Mouse (Mus musculus) midbrain, embryonic 14.5 days (tissue): ENCODE measurements around the gene Mfn1. TPM values are rescaled to one million over a fixed set of nuclear protein-coding genes. Genes with fewer than 3 reads are reported as not detected.
A peak's percentile ranks its signal among the peaks of the same experiment; 100 is the strongest.

Source experiments
- ATAC-seq: fragments of 200-750 bp; cut with Nextera tagmentation; 2 replicates; pipeline ENCODE4 v1.8.0; 2017; ENCODE audit warnings: moderate number of reproducible peaks, moderate library complexity; ENCODE audit not compliant: low FRiP score, low TSS enrichment
- DNase-seq: peaks from one replicate; pipeline ENCODE4 v3.0.0-alpha.2; 2015
- H3K27ac ChIP-seq: fragments of 300-500 bp; sonication (generic); replicated peaks from 2 replicates; pipeline ENCODE4 v1.5.1; 2014; ENCODE audit warnings: mild to moderate bottlenecking, low read depth, low read length, moderate library complexity
- H3K27me3 ChIP-seq: fragments of 300-500 bp; sonication (generic); 2 replicates; pipeline ENCODE4 v1.6.1; 2014; ENCODE audit warnings: low read length, control low read depth, mixed read lengths; ENCODE audit not compliant: control insufficient read depth, insufficient read depth
- H3K36me3 ChIP-seq: fragments of 300-500 bp; sonication (generic); 2 replicates; pipeline ENCODE4 v1.6.1; 2014; ENCODE audit warnings: low read length, control low read depth; ENCODE audit not compliant: control insufficient read depth, insufficient read depth
- H3K4me1 ChIP-seq: fragments of 300-500 bp; sonication (generic); 2 replicates; pipeline ENCODE4 v1.6.1; 2014; ENCODE audit warnings: mild to moderate bottlenecking, antibody characterized with exemption, low read length, control low read depth; ENCODE audit not compliant: control insufficient read depth, insufficient read depth
- H3K4me2 ChIP-seq: fragments of 300-500 bp; sonication (generic); 2 replicates; pipeline ENCODE4 v1.6.1; 2014; ENCODE audit warnings: mild to moderate bottlenecking, low read length, moderate library complexity
- H3K4me3 ChIP-seq: fragments of 300-500 bp; sonication (generic); replicated peaks from 2 replicates; pipeline ENCODE4 v1.5.1; 2014; ENCODE audit warnings: low read depth, low read length
- H3K9ac ChIP-seq: fragments of 300-500 bp; sonication (generic); replicated peaks from 2 replicates; pipeline ENCODE4 v1.6.1; 2014; ENCODE audit warnings: mild to moderate bottlenecking, low read length, moderate library complexity
- H3K9me3 ChIP-seq: fragments of 300-500 bp; sonication (generic); 2 replicates; pipeline ENCODE4 v1.6.1; 2016; ENCODE audit warnings: low read length, control low read depth, mixed read lengths; ENCODE audit not compliant: control insufficient read depth
- WGBS: fragments of 180-500 bp; shearing (Covaris S2); extraction: QIAGEN DNeasy Blood & Tissue Kit; methylation state at CpG from one replicate; pipeline ENCODE4 v1.1.7; 2014; 5-methylcytosine and 5-hydroxymethylcytosine counted together
- polyA plus RNA-seq: library from polyadenylated mRNA; unstranded; fragments of >200 nt; fragmentation: Nextera tagmentation; extraction: Ambion mirVana; gene quantifications from 2 replicates; pipeline ENCODE4 v1.2.1, GENCODE M21; 2014

Mfn1 gene
- polyA plus RNA-seq, 1 experiment from 2014 or later, result 42.6 TPM

DNA sequence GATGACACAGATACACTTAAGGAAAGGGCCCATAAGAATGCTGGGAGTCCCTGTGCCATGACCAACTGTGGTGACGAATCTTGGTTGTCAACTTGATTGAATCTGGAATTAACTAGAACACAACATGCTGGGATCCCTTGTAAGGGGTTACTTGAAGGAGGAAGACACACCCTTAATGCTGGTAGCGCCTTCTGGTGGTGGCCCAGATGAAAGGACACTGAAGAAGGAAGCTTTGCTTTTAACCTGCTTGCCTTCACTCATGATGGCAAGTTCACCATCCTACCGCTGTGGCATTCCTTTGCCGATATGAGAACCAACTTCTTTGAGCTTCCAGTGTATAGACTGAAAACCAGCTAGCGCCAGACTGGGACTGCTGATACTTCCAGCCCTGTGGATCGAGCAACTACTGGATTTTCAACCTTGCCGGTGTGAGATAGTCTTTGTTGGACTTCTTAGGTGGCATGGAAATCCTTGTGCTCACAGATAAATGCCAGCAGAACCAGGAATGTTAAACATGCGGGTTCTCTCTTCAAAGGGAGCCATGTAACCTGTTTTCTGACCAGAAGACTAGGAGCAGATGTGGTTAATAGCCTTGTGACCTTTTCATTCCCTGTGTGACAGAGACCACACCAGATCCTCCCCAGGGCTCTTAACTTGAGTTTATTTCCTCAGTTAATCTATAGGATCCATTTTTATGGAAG, 34.7 kb upstream of the Mfn1 start:
- Histone ChIP-seq H3K9ac (no peak overlapping the region), H3K4me1 (no peaks in the 10 kb centered on the region), H3K27ac (no peak overlapping the region), H3K36me3 (no peaks in the 10 kb centered on the region), H3K27me3 (no peaks in the 10 kb centered on the region), H3K4me3 (no peak overlapping the region), H3K4me2 (no peak overlapping the region), H3K9me3 (no peaks in the 10 kb centered on the region)
- ATAC-seq (no peak), DNase-seq (no peak)
- 85% methylated on average over 8 of the region's 8 CpGs for WGBS

DNA sequence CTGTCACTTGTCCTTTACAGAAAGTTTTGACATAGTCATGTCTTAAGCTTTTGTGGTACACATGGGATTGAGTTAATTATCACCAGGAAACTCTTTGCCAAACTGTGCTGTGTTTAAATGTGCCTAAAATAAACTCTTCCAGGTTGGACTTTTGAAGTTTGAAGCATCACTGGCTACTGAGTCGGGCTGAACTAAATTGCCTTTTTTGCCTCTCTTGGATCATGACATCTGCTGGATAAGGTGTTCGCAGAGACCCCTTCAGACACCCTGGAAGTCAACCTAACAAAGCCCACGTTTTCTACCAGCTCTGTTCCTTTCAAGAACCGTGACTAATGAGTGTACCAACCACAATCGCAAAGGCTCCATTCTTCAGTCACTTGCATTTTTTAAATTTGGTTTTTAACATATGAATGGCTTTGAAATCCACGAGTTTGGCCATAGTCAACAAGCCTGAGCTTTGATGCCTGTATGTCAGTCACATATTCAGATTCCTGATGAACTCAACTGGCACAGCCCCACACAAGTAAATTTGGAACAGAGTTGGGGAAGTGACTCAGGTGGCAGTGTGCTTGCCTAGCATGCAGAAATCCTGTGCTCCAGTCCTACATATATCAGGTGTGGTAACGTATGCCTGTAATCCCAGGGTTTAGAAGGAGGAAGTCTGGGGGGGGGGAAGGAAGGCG, 34.0 kb upstream of the Mfn1 start:
- Histone ChIP-seq H3K4me2 (no peak overlapping the region), H3K9me3 (no peaks in the 10 kb centered on the region)

DNA sequence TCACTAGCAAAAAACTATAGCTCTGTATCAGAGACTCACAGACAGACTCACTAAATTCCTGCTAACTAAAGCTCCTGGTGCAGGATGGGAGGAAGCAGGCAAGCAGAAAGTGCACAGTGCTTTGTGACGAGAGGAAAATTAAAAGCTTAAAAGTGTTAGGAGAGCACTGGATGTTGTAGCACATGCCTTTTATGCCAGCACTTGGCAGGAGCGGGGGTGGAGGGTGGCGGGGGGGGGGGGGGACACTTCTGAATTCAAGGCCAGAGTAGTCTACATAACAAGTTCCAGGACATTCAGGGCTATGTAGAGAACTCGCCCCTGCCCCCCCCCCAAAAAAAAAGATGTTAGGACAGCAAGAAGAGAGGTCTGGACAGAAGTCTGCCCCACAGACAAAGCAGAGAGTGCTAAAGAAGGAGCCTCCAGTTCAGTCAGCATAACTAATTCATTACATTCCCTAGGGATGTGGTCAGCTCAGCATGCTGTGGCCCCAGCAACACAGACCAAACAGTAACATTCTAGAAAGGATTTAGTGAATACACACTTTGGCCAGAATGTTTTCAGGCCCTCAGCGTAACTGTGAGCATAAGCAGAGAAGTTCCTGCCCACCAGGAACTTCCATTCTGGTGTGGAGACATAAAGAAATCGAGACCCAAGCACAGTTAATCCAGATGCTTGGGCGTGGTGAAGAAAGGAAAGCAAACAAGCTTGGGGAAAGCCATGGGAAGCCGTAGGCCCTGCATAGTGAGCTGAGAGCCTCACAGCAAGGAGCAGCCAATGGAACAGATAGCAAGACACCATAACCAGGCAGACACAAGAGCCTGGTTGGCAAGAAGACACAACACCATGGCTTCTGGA, 33.2 kb upstream of the Mfn1 start:
- WGBS, result 23% methylated on average over 8 of the region's 8 CpGs
- Histone ChIP-seq H3K27ac (no peak overlapping the region), H3K9me3 (no peaks in the 10 kb centered on the region), H3K4me2 (no peak overlapping the region), H3K36me3 (no peaks in the 10 kb centered on the region), H3K4me3 (no peak overlapping the region), H3K27me3 (no peaks in the 10 kb centered on the region), H3K9ac (no peak overlapping the region), H3K4me1 (no peaks in the 10 kb centered on the region)
- ATAC-seq (no peak), DNase-seq (peak; percentile 19)

More for the DNA sequence above, 34.0 kb upstream of the Mfn1 start:
- WGBS, result 23% methylated on average over 8 of the region's 8 CpGs
- Histone ChIP-seq H3K4me3 (no peak overlapping the region), H3K9ac (no peak overlapping the region), H3K27ac (no peak overlapping the region), H3K4me1 (no peaks in the 10 kb centered on the region), H3K36me3 (no peaks in the 10 kb centered on the region), H3K27me3 (no peaks in the 10 kb centered on the region)
- ATAC-seq (no peak; the same call in 1 of the 2 replicates), DNase-seq (peak; percentile 17)

DNA sequence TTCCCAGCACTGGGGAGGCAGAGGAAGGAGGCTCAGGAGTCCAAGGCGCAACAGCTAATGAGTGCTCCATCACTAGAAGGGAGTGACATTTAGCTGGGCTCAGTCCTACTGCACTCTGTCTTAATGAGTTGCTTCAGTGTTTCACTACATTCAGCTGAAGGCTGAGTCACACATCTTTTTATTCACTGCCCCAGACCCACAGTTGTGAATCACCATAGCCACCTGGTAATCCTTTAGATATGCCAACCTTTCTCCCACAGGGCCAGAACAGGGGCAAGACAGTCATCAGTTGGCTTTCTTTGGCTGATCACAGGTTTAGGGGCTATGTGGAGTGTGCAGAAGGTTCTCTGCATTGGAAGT, 32.6 kb upstream of the Mfn1 start:
- Histone ChIP-seq H3K9me3 (no peaks in the 10 kb centered on the region), H3K27me3 (no peaks in the 10 kb centered on the region), H3K27ac (no peak overlapping the region), H3K9ac (no peak overlapping the region), H3K36me3 (no peaks in the 10 kb centered on the region), H3K4me3 (no peak overlapping the region), H3K4me2 (no peak overlapping the region), H3K4me1 (no peaks in the 10 kb centered on the region)
- 94% methylated on average over 1 of the region's 1 CpGs for WGBS
- no peak for ATAC-seq
- no peak for DNase-seq

DNA sequence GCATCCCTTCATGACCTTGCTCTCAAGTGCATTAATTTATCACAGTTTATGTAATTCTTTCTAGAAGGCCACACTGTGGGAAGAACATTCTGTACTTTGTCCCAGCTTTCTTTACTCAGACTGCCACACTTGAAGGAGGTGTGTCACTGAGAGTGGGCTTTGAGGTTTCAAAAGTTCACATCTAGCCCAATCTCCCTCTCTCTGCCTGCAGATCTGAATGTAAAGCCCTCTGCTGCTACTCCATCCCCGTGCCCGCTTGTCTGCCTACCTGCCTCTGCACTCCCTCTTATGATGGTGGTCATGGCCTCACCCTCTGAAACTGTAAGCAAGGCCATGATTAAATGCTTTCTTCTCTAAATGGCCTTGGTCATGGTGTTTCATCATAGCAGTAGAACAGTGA, 28.9 kb upstream of the Mfn1 start:
- Histone ChIP-seq H3K4me2 (no peak overlapping the region), H3K36me3 (no peaks in the 10 kb centered on the region), H3K4me3 (no peak overlapping the region), H3K27me3 (no peaks in the 10 kb centered on the region), H3K4me1 (no peaks in the 10 kb centered on the region), H3K9me3 (no peaks in the 10 kb centered on the region), H3K9ac (no peak overlapping the region), H3K27ac (no peak overlapping the region)
- ATAC-seq (no peak), DNase-seq (no peak)
- WGBS, result 92% methylated on average over 2 of the region's 2 CpGs

DNA sequence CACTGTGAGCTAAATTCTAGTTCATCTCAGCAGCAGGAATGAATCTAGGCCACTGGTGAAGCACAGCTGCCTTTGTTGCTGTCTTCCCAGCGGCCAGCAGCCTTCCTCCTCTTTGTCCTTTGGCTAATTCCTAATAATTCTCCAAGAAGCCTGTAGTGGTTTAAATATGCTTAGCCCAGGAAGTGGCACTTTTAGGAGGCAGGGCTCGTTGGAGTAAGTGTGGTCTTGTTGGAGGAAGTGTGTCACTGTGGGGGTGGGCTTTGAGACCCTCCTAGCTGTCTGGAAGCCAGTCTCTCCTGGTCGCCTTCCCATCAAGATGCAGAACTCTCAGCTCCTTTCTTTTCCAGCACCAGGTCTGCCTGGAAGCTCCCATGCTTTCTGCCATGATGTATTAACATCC, 23.4 kb upstream of the Mfn1 start:
- Histone ChIP-seq H3K4me2 (no peak overlapping the region), H3K9ac (no peak overlapping the region), H3K4me1 (no peaks in the 10 kb centered on the region), H3K27ac (no peak overlapping the region), H3K9me3 (no peaks in the 10 kb centered on the region), H3K36me3 (no peaks in the 10 kb centered on the region), H3K27me3 (no peaks in the 10 kb centered on the region), H3K4me3 (no peak overlapping the region)
- no peak for ATAC-seq
- DNase-seq, result no peak
- 67% methylated on average over 3 of the region's 3 CpGs for WGBS

DNA sequence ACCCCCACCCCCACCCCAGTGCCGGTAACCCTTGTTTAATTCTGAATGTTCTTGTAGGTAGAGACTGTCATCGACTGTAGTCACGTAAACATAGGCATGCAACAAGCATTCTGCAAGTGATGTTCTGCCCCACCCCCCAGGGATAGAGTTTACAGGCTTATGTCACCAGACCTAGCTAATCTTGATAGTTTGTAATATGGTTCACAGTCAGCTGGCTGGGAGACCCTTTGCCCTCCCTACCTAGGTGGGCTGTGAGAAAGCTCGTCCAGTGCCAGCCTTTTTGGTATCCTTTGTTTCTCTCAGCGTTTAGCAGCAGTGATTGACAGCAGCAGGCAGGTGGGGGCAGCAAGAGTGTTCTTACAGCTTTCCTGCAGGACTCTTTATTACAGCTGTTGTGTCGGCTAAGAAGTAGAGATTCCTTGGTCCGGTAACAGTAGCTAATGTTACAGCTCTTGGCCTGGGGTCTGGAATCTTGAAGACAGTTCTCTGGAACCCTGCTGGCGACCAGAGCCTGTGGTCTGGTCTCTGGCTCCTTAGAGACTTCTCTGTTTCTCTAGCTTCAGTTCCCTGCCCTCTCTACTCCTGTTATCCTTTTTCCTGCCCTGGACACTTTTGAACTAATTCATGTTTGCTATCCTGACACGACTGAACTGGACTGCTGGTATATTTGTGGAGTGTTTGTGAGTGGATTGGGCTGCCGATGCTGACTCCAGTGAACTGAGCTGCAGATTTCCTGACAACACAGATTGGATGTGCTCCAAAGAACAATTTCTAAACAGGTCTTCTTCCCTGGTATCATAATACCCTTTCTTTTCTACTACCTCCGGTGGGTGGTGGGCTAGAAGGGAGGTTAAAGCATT, 22.7 kb upstream of the Mfn1 start:
- no peak overlapping the region for H3K9ac ChIP-seq
- WGBS, result 60% methylated on average over 11 of the region's 11 CpGs
- H3K9me3 ChIP-seq, result no peaks in the 10 kb centered on the region
- ATAC-seq (no peak), DNase-seq (no peak)
- H3K27ac ChIP-seq, result no peak overlapping the region
- no peak overlapping the region for H3K4me2 ChIP-seq
- no peak overlapping the region for H3K4me3 ChIP-seq
- H3K36me3 ChIP-seq, result no peaks in the 10 kb centered on the region
- no peaks in the 10 kb centered on the region for H3K27me3 ChIP-seq
- H3K4me1 ChIP-seq, result peaks cover 3% of the 10 kb centered on the region; the same call in 1 of the 2 replicates

DNA sequence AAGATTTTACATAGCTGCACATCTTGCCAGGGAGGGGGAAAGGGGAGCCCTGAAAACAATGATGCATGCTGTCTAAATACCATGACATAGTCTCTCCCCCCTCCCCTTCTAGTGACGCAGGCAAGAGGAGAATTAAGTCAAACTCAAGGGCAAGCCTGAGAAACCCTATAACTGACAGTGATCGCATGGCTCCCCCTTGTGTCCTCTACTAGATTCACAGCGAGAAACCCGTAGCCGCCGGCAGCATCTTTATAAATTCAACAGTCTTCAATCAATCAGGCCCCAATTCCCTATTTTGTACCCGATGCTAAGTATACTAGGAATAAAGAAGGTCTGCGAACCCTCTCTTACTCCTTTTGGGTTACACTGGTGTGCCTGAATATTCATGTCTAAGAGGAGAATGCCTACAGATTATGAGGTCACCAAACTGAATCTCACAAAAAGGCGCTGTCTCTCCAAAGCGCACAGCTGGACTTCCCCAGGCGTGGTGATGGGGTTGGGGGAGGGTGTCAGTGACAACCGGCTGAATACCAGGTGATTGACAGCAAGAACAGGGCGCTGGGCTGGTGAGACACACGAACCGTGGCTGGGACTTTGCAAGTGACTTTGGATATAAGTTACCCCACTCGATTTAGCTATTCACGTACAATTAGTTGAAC, 20.5 kb upstream of the Mfn1 start:
- WGBS, result under 1% methylated on average over 17 of the region's 17 CpGs
- Histone ChIP-seq H3K27me3 (no peaks in the 10 kb centered on the region), H3K4me1 (peaks cover 8% of the 10 kb centered on the region; the same call in 1 of the 2 replicates), H3K9me3 (no peaks in the 10 kb centered on the region), H3K4me3 (peak overlapping the region; percentile 6; the same call in 1 of the 2 replicates), H3K36me3 (no peaks in the 10 kb centered on the region), H3K4me2 (peak overlapping the region; percentile 66), H3K27ac (no peak overlapping the region), H3K9ac (no peak overlapping the region)
- ATAC-seq (0 out of 2 replicates have a peak, but pooled peaks have one; percentile 29), DNase-seq (peak; percentile 93)
